Mouse (Mus musculus) cerebellum, adult 2 months (tissue): ENCODE results near the gene Gm3336. TPM values are rescaled to one million over a fixed set of nuclear protein-coding genes. Genes with fewer than 3 reads are reported as not detected.

Source experiments
- DNase-seq, 2 experiments: peaks; one replicate each; pipeline ENCODE4 v3.0.0; 2021
- H3K27ac ChIP-seq: fragments of 200-500 bp; 2 replicates; pipeline ENCODE4 v1.5.1; 2012; ENCODE audit warnings: low read length, control low read depth, inconsistent platforms; ENCODE audit not compliant: insufficient read depth
- H3K27me3 ChIP-seq: fragments of 200-500 bp; 2 replicates; pipeline ENCODE4 v1.6.1; 2012; ENCODE audit warnings: inconsistent platforms, mild to moderate bottlenecking, low read length, moderate library complexity; ENCODE audit not compliant: control insufficient read depth, insufficient read depth
- H3K4me1 ChIP-seq: fragments of 200-500 bp; 2 replicates; pipeline ENCODE4 v1.6.1; 2011; ENCODE audit warnings: low read length; ENCODE audit not compliant: control insufficient read depth, insufficient read depth
- H3K4me3 ChIP-seq: fragments of 200-500 bp; replicated peaks from 2 replicates; pipeline ENCODE3; 2011; ENCODE audit warnings: mild to moderate bottlenecking, low read depth, low read length, control low read depth; ENCODE audit not compliant: insufficient read depth
- CTCF ChIP-seq: fragments of 200-500 bp; IDR thresholded peaks from 2 replicates; pipeline ENCODE4 v1.5.1; 2011; ENCODE audit warnings: low read depth, mild to moderate bottlenecking, control low read depth, low read length, moderate library complexity, borderline replicate concordance; ENCODE audit not compliant: insufficient read depth
- POLR2A ChIP-seq: fragments of 200-500 bp; IDR thresholded peaks from 2 replicates; pipeline ENCODE4 v1.6.1; 2011; ENCODE audit warnings: low read length, control low read depth, borderline replicate concordance; ENCODE audit not compliant: insufficient read depth
- WGBS: fragments of 180-500 bp; shearing (Covaris S2); methylation state at CpG from one replicate; pipeline ENCODE4 v1.1.7; 2018; 5-methylcytosine and 5-hydroxymethylcytosine counted together
- polyA plus RNA-seq: library from polyadenylated mRNA; depleted of rRNA; stranded (reverse); fragments of >200 nt; gene quantifications from 2 replicates; pipeline ENCODE4 v1.2.3, GENCODE M21; 2012; rRNA removed

Gm3336 gene
- polyA plus RNA-seq = 0.13 TPM in 1 of 2 replicates, not detected in the other

GRCm38 (mm10) chr8:70718297-70718696 is at the start of gene Gm3336:
Gm3336 (plus strand) TSS chr8:70718543.
- no peak within 1 kb of the TSS for H3K4me3 ChIP-seq
- DNase-seq = peak; percentile 74 to 82
- no peak for TF ChIP-seq POLR2A
- peak; percentile 85 for TF ChIP-seq CTCF
- no peaks in the 10 kb centered on the region for H3K27me3 ChIP-seq
- H3K4me1 ChIP-seq = no peaks in the 10 kb centered on the region; the same call in 1 of the 2 replicates
- no peak within 1 kb of the TSS for H3K27ac ChIP-seq
- WGBS = 1% methylated on average over 19 of the region's 19 CpGs

GRCm38 (mm10) chr8:70671615-70672324 is 46.6 kb upstream of the Gm3336 start:
- 67% methylated on average over 10 of the region's 10 CpGs for WGBS
- no peak for TF ChIP-seq POLR2A
- TF ChIP-seq CTCF = no peak
- Histone ChIP-seq H3K27ac (no peak overlapping the region), H3K4me3 (no peak overlapping the region), H3K27me3 (no peaks in the 10 kb centered on the region), H3K4me1 (peaks cover 10% of the 10 kb centered on the region)
- DNase-seq = peak in 1 of 2 experiments; percentile 35

GRCm38 (mm10) chr8:70672325-70673078 is 45.8 kb upstream of the Gm3336 start:
- peak overlapping the region; percentile 76 for H3K4me3 ChIP-seq
- peaks cover 10% of the 10 kb centered on the region for H3K4me1 ChIP-seq
- DNase-seq = no peak
- no peak for TF ChIP-seq POLR2A
- no peak for TF ChIP-seq CTCF
- H3K27ac ChIP-seq = peak overlapping the region; percentile 59
- no peaks in the 10 kb centered on the region for H3K27me3 ChIP-seq
- 33% methylated on average over 19 of the region's 19 CpGs for WGBS

GRCm38 (mm10) chr8:70673079-70673856 is 45.1 kb upstream of the Gm3336 start, which contains the start of gene Lsm4:
Lsm4 (plus strand) TSS chr8:70673248.
- peak; percentile 99 to 100 for DNase-seq
- Histone ChIP-seq H3K27ac (peak within 1 kb of the TSS; percentile 98), H3K4me3 (peak within 1 kb of the TSS; percentile 76), H3K27me3 (no peaks in the 10 kb centered on the region), H3K4me1 (peaks cover 10% of the 10 kb centered on the region)
- TF ChIP-seq POLR2A = peak; percentile 83; the same call in 1 of the 2 replicates
- peak; percentile 85 for TF ChIP-seq CTCF
- WGBS = under 1% methylated on average over 60 of the region's 60 CpGs

- H3K27ac ChIP-seq = peak overlapping the region; percentile 98
- no peaks in the 10 kb centered on the region for H3K27me3 ChIP-seq
- peaks cover 10% of the 10 kb centered on the region for H3K4me1 ChIP-seq
- WGBS = 82% methylated on average over 3 of the region's 3 CpGs
- TF ChIP-seq CTCF (no peak), POLR2A (no peak)
- H3K4me3 ChIP-seq = peak overlapping the region; percentile 76
- peak in 1 of 2 experiments; percentile 31 for DNase-seq
Measured at GRCm38 (mm10) chr8:70674109-70674508, 44.2 kb upstream of the Gm3336 start.

GRCm38 (mm10) chr8:70674716-70675115 is 43.6 kb upstream of the Gm3336 start:
- no peaks in the 10 kb centered on the region for H3K27me3 ChIP-seq
- H3K4me1 ChIP-seq = peaks cover 10% of the 10 kb centered on the region
- no peak overlapping the region for H3K4me3 ChIP-seq
- DNase-seq = no peak
- H3K27ac ChIP-seq = peak overlapping the region; percentile 98; the same call in 1 of the 2 replicates
- 71% methylated on average over 4 of the region's 4 CpGs for WGBS
- TF ChIP-seq CTCF = no peak
- no peak for TF ChIP-seq POLR2A

- Histone ChIP-seq H3K27me3 (no peaks in the 10 kb centered on the region), H3K4me3 (no peak overlapping the region), H3K27ac (no peak overlapping the region), H3K4me1 (peaks cover 10% of the 10 kb centered on the region)
- TF ChIP-seq CTCF (no peak), POLR2A (no peak)
- 100% methylated on average over 1 of the region's 1 CpGs for WGBS
- DNase-seq = no peak
Measured at GRCm38 (mm10) chr8:70675336-70675735, 43.0 kb upstream of the Gm3336 start.
